Mouse (Mus musculus) forebrain, embryonic 14.5 days (tissue): ENCODE data around the gene D130043K22Rik. TPM values are rescaled to one million over a fixed set of nuclear protein-coding genes. Genes with fewer than 3 reads are reported as not detected.

ENCODE experiments used
- ATAC-seq: fragments of 200-750 bp; cut with Nextera tagmentation; 2 replicates; pipeline ENCODE4 v1.8.0; 2017; ENCODE audit warnings: mild to moderate bottlenecking, moderate library complexity
- DNase-seq: peaks from one replicate; pipeline ENCODE4 v3.0.0-alpha.2; 2015; ENCODE audit warnings: low spot score
- H3K27ac ChIP-seq: fragments of 300-500 bp; sonication (generic); 2 replicates; pipeline ENCODE4 v1.5.1; 2014; ENCODE audit warnings: low read depth, mild to moderate bottlenecking, control low read depth, low read length, moderate library complexity
- H3K27me3 ChIP-seq: fragments of 300-500 bp; sonication (generic); replicated peaks from 2 replicates; pipeline ENCODE4 v1.6.1; 2014; ENCODE audit warnings: low read length, control low read depth, mixed read lengths; ENCODE audit not compliant: control insufficient read depth, insufficient read depth
- H3K36me3 ChIP-seq: fragments of 300-500 bp; sonication (generic); 2 replicates; pipeline ENCODE4 v1.6.1; 2014; ENCODE audit warnings: low read length, control low read depth; ENCODE audit not compliant: control insufficient read depth, insufficient read depth
- H3K4me1 ChIP-seq: fragments of 300-500 bp; sonication (generic); 2 replicates; pipeline ENCODE4 v1.6.1; 2014; ENCODE audit warnings: antibody characterized with exemption, low read length, control low read depth; ENCODE audit not compliant: control insufficient read depth, insufficient read depth
- H3K4me2 ChIP-seq: fragments of 300-500 bp; sonication (generic); 2 replicates; pipeline ENCODE4 v1.6.1; 2014; ENCODE audit warnings: mild to moderate bottlenecking, control low read depth, low read length
- H3K4me3 ChIP-seq: fragments of 300-500 bp; sonication (generic); 2 replicates; pipeline ENCODE4 v1.5.1; 2014; ENCODE audit warnings: low read depth, low read length, control low read depth
- H3K9ac ChIP-seq: fragments of 300-500 bp; sonication (generic); 2 replicates; pipeline ENCODE4 v1.6.1; 2014; ENCODE audit warnings: mild to moderate bottlenecking, low read length, control low read depth, moderate library complexity
- H3K9me3 ChIP-seq: fragments of 300-500 bp; sonication (generic); replicated peaks from 2 replicates; pipeline ENCODE4 v1.6.1; 2016; ENCODE audit warnings: low read length, control low read depth, mixed read lengths; ENCODE audit not compliant: control insufficient read depth
- WGBS: fragments of 180-500 bp; shearing (Covaris S2); extraction: QIAGEN DNeasy Blood & Tissue Kit; methylation state at CpG from one replicate; pipeline ENCODE4 v1.1.7; 2014; 5-methylcytosine and 5-hydroxymethylcytosine counted together
- polyA plus RNA-seq: library from polyadenylated mRNA; unstranded; fragments of >200 nt; fragmentation: Nextera tagmentation; extraction: Ambion mirVana; gene quantifications from 2 replicates; pipeline ENCODE4 v1.2.1, GENCODE M21; 2014

D130043K22Rik gene
- polyA plus RNA-seq, 1 experiment from 2014 or later: 1.4 TPM

DNA sequence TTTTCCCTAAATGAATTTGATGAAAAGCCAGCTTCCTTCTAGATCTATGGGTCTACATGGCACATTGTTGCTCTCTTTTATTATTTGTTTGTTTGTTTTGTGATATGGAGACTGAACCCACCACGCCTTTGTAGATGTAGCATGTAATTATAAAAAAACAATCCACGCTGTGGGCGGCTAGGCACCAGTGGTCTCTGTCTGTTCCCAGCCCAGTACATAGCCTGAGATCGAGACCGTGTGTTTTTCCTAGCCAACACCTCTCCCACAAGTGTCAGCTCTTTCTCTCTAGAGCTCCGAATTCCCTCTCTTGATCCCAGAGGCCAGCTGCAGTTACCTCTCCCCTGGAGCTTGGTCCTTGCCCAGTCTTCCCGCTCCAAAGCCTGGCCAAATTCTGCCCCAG lies 23.3 kb downstream of the D130043K22Rik start:
- 92% methylated on average over 7 of the region's 7 CpGs for WGBS
- no peak overlapping the region for H3K4me2 ChIP-seq
- DNase-seq: no peak
- H3K27me3 ChIP-seq: no peaks in the 10 kb centered on the region
- ATAC-seq: no peak
- no peak overlapping the region for H3K4me3 ChIP-seq
- H3K36me3 ChIP-seq: no peaks in the 10 kb centered on the region
- no peak overlapping the region for H3K27ac ChIP-seq
- H3K4me1 ChIP-seq: no peaks in the 10 kb centered on the region
- H3K9me3 ChIP-seq: no peaks in the 10 kb centered on the region
- H3K9ac ChIP-seq: no peak overlapping the region

DNA sequence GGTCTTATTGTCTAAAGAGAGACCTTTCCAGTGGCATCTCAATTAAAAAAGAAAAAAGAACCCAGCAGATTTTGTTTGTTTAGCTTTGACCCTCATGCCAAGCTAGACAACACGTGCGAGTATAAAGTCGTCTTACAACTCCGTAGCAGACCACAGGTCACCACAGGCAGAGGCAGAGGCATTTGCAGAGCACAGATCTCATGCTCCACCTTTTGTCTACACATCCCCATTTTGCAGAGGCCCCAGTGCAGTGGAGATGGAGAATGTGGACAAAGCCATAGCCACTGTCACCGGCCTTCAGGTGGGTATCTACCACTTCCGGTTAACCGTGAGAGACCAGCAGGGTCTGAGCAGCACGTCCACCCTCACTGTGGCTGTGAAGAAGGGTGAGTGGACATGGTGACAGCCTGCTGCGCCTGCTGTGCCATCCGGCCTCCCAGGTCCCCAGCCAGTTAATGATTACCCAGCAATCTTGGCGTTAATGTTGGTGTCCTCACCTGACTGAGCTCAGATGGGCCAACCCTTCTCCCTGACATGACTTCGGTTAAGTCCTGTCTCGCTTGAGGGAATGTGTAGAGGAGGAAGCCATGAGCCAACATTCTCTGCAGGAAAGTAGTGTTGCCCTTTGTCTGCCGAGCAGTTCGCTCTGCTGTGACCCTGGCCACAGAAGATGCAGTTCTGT lies 34.6 kb downstream of the D130043K22Rik start:
- Histone ChIP-seq H3K9ac (no peak overlapping the region), H3K4me3 (no peak overlapping the region), H3K36me3 (no peaks in the 10 kb centered on the region), H3K4me2 (no peak overlapping the region), H3K27ac (no peak overlapping the region), H3K9me3 (no peaks in the 10 kb centered on the region), H3K27me3 (no peaks in the 10 kb centered on the region), H3K4me1 (no peaks in the 10 kb centered on the region)
- 93% methylated on average over 15 of the region's 15 CpGs for WGBS
- no peak for ATAC-seq
- DNase-seq: no peak

DNA sequence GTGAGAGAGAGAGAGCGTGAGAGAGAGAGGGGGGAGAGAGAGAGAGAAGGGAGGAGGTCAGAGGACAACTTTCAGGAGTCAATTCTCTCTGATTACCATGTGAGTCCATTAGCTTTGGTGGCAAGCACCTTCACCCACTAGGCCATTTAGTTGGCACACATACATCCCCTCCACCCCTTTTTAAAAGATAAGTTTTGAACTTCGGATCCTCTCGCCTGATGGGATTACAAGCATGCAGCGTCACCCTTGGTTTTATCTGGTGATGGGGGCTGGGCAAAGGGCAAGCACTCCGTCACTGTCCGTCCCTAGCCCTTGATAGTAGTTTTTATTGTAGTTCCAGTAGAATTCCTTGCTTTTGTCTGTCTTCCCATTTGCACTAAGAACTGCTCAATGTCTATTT lies 35.3 kb downstream of the D130043K22Rik start:
- Histone ChIP-seq H3K4me3 (no peak overlapping the region), H3K27me3 (no peaks in the 10 kb centered on the region), H3K9ac (no peak overlapping the region), H3K4me2 (no peak overlapping the region), H3K36me3 (no peaks in the 10 kb centered on the region), H3K27ac (no peak overlapping the region), H3K9me3 (no peaks in the 10 kb centered on the region), H3K4me1 (no peaks in the 10 kb centered on the region)
- WGBS: 91% methylated on average over 6 of the region's 6 CpGs
- no peak for DNase-seq
- no peak for ATAC-seq

DNA sequence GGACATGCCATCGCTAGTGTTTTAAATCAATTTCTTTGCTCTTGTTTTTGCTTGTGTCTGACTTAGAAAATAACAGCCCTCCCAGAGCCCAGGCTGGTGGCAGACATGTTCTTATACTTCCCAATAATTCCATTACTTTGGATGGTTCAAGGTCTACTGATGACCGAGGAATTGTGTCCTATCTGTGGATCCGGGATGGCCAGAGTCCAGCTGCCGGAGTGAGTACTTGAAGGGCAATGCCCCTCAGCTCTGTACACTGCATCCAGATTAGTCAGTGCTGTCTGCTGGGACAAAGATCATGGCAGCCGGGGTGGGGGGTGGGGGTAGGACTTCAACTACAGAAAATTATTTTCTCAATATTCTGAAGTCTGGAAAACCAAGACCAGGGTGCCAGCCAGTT lies 35.8 kb downstream of the D130043K22Rik start:
- 94% methylated on average over 5 of the region's 5 CpGs for WGBS
- H3K9ac ChIP-seq: no peak overlapping the region
- H3K36me3 ChIP-seq: no peaks in the 10 kb centered on the region
- ATAC-seq (no peak), DNase-seq (no peak)
- H3K27me3 ChIP-seq: no peaks in the 10 kb centered on the region
- H3K4me2 ChIP-seq: no peak overlapping the region
- H3K9me3 ChIP-seq: no peaks in the 10 kb centered on the region
- no peak overlapping the region for H3K27ac ChIP-seq
- no peak overlapping the region for H3K4me3 ChIP-seq
- H3K4me1 ChIP-seq: no peaks in the 10 kb centered on the region

DNA sequence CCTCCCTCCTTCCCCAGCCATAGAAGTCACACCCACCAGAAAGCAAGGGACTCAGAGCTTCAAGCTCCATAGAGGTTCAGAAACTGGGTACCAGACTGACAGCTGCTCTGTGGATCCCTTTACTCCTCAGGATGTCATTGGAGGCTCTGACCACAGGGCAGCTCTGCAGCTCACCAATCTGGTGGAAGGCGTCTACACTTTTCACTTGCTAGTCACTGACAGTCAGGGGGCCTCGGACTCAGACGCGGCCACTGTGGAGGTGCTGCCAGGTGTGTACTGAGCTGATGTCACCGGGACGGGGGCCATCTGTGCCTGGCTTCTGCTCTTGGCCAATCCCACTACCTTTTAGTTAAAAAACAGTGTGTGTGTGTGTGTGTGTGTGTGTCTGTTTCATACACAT lies 37.5 kb downstream of the D130043K22Rik start:
- Histone ChIP-seq H3K4me3 (no peak overlapping the region), H3K4me1 (no peaks in the 10 kb centered on the region), H3K36me3 (no peaks in the 10 kb centered on the region), H3K27ac (no peak overlapping the region), H3K4me2 (no peak overlapping the region), H3K9me3 (no peaks in the 10 kb centered on the region), H3K27me3 (no peaks in the 10 kb centered on the region), H3K9ac (no peak overlapping the region)
- ATAC-seq (no peak), DNase-seq (no peak)
- WGBS: 95% methylated on average over 6 of the region's 6 CpGs

DNA sequence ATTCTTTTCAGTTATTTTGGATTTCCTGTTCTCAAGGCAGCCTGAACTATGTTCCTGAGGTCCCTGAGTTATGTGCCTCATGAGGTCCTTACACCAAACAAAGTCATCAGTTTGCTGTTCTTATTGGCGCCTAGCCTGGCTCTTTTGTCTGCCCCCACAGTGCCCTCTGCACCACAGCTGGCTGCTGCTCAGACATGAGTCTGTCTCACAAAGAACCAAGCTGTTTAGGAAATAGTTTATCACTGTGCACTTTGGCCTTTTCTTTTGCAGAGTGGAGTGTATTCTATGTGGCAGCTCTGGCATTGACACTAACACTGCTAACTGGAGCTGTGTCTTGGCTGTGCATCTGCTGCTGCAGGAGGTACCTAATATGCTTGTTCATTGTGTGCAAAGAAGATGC lies 44.6 kb downstream of the D130043K22Rik start:
- Histone ChIP-seq H3K9ac (no peak overlapping the region), H3K4me1 (no peaks in the 10 kb centered on the region), H3K27me3 (no peaks in the 10 kb centered on the region), H3K9me3 (no peaks in the 10 kb centered on the region), H3K27ac (no peak overlapping the region), H3K36me3 (no peaks in the 10 kb centered on the region), H3K4me2 (no peak overlapping the region), H3K4me3 (no peak overlapping the region)
- no peak for ATAC-seq
- 83% methylated on average over 1 of the region's 1 CpGs for WGBS
- no peak for DNase-seq

DNA sequence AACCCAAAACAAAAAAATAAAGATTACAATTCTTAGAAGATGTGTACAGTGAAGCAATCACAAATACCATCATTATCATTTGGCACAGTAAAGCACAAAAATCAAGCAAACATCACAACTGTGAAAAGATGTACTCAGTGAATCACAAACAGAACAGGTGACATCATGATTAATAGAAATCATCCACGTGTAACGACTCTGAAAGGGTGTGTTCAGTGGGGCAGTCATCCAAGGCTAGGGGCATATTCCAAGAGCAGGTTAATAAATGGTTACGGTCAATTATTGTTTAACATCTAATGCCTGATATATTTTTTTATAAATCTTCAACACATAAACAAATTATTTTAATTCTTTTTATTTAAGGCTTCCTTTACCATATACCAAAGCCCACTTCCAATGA lies 47.6 kb downstream of the D130043K22Rik start:
- no peaks in the 10 kb centered on the region for H3K9me3 ChIP-seq
- 92% methylated on average over 3 of the region's 3 CpGs for WGBS
- H3K9ac ChIP-seq: no peak overlapping the region
- no peaks in the 10 kb centered on the region for H3K4me1 ChIP-seq
- H3K4me3 ChIP-seq: no peak overlapping the region
- H3K36me3 ChIP-seq: no peaks in the 10 kb centered on the region
- no peak overlapping the region for H3K4me2 ChIP-seq
- DNase-seq: no peak
- no peaks in the 10 kb centered on the region for H3K27me3 ChIP-seq
- ATAC-seq: no peak
- no peak overlapping the region for H3K27ac ChIP-seq

DNA sequence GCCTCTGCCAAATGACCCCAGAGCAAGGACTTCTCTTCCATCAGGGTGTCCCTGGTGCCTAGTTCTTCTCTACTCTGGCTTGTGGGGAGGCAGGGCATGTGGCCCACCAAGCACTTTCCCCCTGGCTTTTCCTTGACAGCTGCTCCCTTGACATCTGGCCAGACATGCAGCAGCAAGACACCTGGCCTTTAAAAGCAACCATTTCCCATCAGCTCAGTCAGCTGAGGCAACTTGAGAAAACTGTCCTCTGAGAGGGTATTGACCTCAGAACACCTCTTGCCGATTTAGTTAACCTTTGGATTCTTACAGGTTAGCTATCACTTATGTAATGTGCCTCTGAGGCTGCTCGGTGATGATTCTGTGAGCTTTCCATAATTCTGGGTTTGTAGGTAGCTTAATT lies 48.9 kb downstream of the D130043K22Rik start:
- H3K4me2 ChIP-seq: no peak overlapping the region
- no peak overlapping the region for H3K9ac ChIP-seq
- H3K4me3 ChIP-seq: no peak overlapping the region
- H3K9me3 ChIP-seq: no peaks in the 10 kb centered on the region
- H3K27ac ChIP-seq: no peak overlapping the region
- H3K27me3 ChIP-seq: no peaks in the 10 kb centered on the region
- ATAC-seq (no peak), DNase-seq (no peak)
- 91% methylated on average over 2 of the region's 2 CpGs for WGBS
- no peaks in the 10 kb centered on the region for H3K4me1 ChIP-seq
- H3K36me3 ChIP-seq: no peaks in the 10 kb centered on the region

DNA sequence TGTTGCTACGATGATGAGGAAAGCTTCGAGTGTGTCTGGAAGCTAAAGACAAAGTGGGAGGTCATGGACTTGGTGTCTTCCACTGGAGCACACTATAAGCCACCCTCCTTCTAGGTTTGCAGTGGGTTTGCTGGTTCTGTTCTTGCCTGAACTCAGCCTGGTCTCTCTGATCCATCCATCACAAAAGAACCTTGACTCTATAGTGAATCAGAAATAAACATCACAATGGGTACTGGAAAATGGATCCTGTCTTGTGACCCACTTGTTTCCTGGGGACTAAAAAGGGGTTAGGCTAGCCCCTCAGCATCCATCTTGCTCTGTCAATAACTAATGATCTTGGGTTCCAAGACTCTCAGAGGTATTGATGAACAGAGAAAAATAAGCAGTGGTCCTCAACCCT lies 57.0 kb downstream of the D130043K22Rik start:
- H3K36me3 ChIP-seq: no peaks in the 10 kb centered on the region
- H3K27ac ChIP-seq: no peak overlapping the region
- H3K4me2 ChIP-seq: no peak overlapping the region
- H3K9ac ChIP-seq: no peak overlapping the region
- DNase-seq (no peak), ATAC-seq (no peak)
- H3K4me3 ChIP-seq: no peak overlapping the region
- no peaks in the 10 kb centered on the region for H3K9me3 ChIP-seq
- no peaks in the 10 kb centered on the region for H3K27me3 ChIP-seq
- WGBS: 93% methylated on average over 2 of the region's 2 CpGs
- no peaks in the 10 kb centered on the region for H3K4me1 ChIP-seq
